Mouse (Mus musculus): ENCODE results near the gene Lamtor1.

DNA sequence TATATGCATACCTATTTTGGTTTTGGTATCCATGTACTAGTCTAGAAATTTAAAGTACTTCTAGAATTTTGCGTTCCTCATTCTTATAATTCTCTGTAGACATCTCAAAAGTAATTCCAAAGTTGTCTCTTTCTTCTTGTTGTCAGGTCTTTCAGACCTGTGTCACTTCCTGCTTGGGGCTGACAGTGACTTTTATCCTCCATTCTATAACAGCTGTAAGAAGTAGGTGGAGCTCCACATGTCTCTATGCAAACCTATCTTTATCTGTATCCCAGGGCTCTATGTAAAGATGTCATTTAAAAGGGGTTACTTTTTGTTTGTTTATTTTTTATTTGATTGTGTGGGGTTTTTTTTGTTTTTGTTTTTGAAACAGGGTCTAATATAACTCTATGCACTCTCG, 57.9 kb downstream of the Lamtor1 start:
- no peak for TF ChIP-seq CTCF (IDR thresholded peaks at IDR 0.05; ENCODE audit: insufficient read depth, low read length)
- TF ChIP-seq POLR2A (IDR thresholded peaks at IDR 0.05; ENCODE audit: borderline replicate concordance, extremely low read depth, low read depth, low read length), result no peak
